Mouse (Mus musculus) liver, embryonic 12.5 days (tissue): ENCODE measurements around the gene Ugt1a2. TPM values are rescaled to one million over a fixed set of nuclear protein-coding genes. Genes with fewer than 3 reads are reported as not detected.

Experiments used
- ATAC-seq: fragments of 200-750 bp; cut with Nextera tagmentation; 2 replicates; pipeline ENCODE4 v1.8.0; 2017; ENCODE audit warnings: moderate number of reproducible peaks, mild to moderate bottlenecking, moderate library complexity
- H3K27ac ChIP-seq: fragments of 300-500 bp; sonication (generic); 2 replicates; pipeline ENCODE4 v1.5.1; 2016; ENCODE audit warnings: mild to moderate bottlenecking
- H3K27me3 ChIP-seq: fragments of 300-500 bp; sonication (generic); replicated peaks from 2 replicates; pipeline ENCODE4 v1.6.1; 2016; ENCODE audit warnings: mild to moderate bottlenecking, moderate library complexity
- H3K36me3 ChIP-seq: fragments of 300-500 bp; sonication (generic); 2 replicates; pipeline ENCODE4 v1.6.1; 2016; ENCODE audit warnings: mild to moderate bottlenecking, moderate library complexity
- H3K4me1 ChIP-seq: fragments of 300-500 bp; sonication (generic); 2 replicates; pipeline ENCODE4 v1.6.1; 2016
- H3K4me2 ChIP-seq: fragments of 300-500 bp; sonication (generic); 2 replicates; pipeline ENCODE4 v1.6.1; 2016; ENCODE audit warnings: mild to moderate bottlenecking, moderate library complexity
- H3K4me3 ChIP-seq: fragments of 300-500 bp; sonication (generic); 2 replicates; pipeline ENCODE4 v1.5.1; 2016; ENCODE audit warnings: mild to moderate bottlenecking, moderate library complexity
- H3K9ac ChIP-seq: fragments of 300-500 bp; sonication (generic); 2 replicates; pipeline ENCODE4 v1.6.1; 2016; ENCODE audit warnings: mild to moderate bottlenecking, moderate library complexity
- H3K9me3 ChIP-seq: fragments of 300-500 bp; sonication (generic); replicated peaks from 2 replicates; pipeline ENCODE4 v1.6.1; 2016; ENCODE audit warnings: mild to moderate bottlenecking, moderate library complexity
- WGBS: fragments of 180-500 bp; shearing (Covaris S2); methylation state at CpG from one replicate; pipeline ENCODE4 v1.1.7; 2016; ENCODE audit not compliant: insufficient replicate concordance; 5-methylcytosine and 5-hydroxymethylcytosine counted together
- polyA plus RNA-seq: library from polyadenylated mRNA; unstranded; fragments of >200 nt; fragmentation: Nextera tagmentation; extraction: Ambion mirVana; gene quantifications from 2 replicates; pipeline ENCODE4 v1.2.1, GENCODE M21; 2016

Gene Ugt1a2
- polyA plus RNA-seq, 1 experiment from 2014 or later: not detected

- H3K9ac ChIP-seq: no peak overlapping the region
- H3K4me2 ChIP-seq: no peak overlapping the region
- WGBS: 84% methylated on average over 5 of the region's 5 CpGs
- peaks cover 39% of the 10 kb centered on the region for H3K4me1 ChIP-seq
- no peak overlapping the region for H3K27ac ChIP-seq
- ATAC-seq: no peak
- no peaks in the 10 kb centered on the region for H3K27me3 ChIP-seq
- H3K9me3 ChIP-seq: no peaks in the 10 kb centered on the region
- H3K36me3 ChIP-seq: peaks cover 91% of the 10 kb centered on the region
- H3K4me3 ChIP-seq: no peak overlapping the region
These were observed 63.4 kb downstream of the Ugt1a2 start for GRCm38 (mm10) chr1:88263778-88264177.

GRCm38 (mm10) chr1:88264237-88264868 lies 64.0 kb downstream of the Ugt1a2 start:
- WGBS: 84% methylated on average over 7 of the region's 7 CpGs

GRCm38 (mm10) chr1:88264869-88265240 lies 64.5 kb downstream of the Ugt1a2 start:
- 74% methylated on average over 4 of the region's 4 CpGs for WGBS
- Histone ChIP-seq H3K4me2 (no peak overlapping the region), H3K36me3 (peaks cover 100% of the 10 kb centered on the region), H3K4me3 (no peak overlapping the region), H3K4me1 (peaks cover 31% of the 10 kb centered on the region), H3K9me3 (no peaks in the 10 kb centered on the region), H3K27me3 (no peaks in the 10 kb centered on the region), H3K27ac (no peak overlapping the region), H3K9ac (no peak overlapping the region)
- ATAC-seq: no peak

More at GRCm38 (mm10) chr1:88264237-88264868, 64.0 kb downstream of the Ugt1a2 start:
- Histone ChIP-seq H3K27ac (no peak overlapping the region), H3K9me3 (no peaks in the 10 kb centered on the region), H3K4me2 (no peak overlapping the region), H3K9ac (no peak overlapping the region), H3K36me3 (peaks cover 97% of the 10 kb centered on the region), H3K4me3 (no peak overlapping the region), H3K27me3 (no peaks in the 10 kb centered on the region), H3K4me1 (peaks cover 36% of the 10 kb centered on the region)
- ATAC-seq: no peak

- no peak overlapping the region for H3K4me3 ChIP-seq
- no peak overlapping the region for H3K4me2 ChIP-seq
- H3K36me3 ChIP-seq: peaks cover 96% of the 10 kb centered on the region
- H3K27me3 ChIP-seq: no peaks in the 10 kb centered on the region
- H3K27ac ChIP-seq: no peak overlapping the region
- peaks cover 18% of the 10 kb centered on the region for H3K4me1 ChIP-seq
- no peaks in the 10 kb centered on the region for H3K9me3 ChIP-seq
- H3K9ac ChIP-seq: no peak overlapping the region
- WGBS: 82% methylated on average over 13 of the region's 13 CpGs
- ATAC-seq: no peak
These were observed 65.7 kb downstream of the Ugt1a2 start for GRCm38 (mm10) chr1:88266123-88266522.

- no peak overlapping the region for H3K27ac ChIP-seq
These were observed 67.1 kb downstream of the Ugt1a2 start for GRCm38 (mm10) chr1:88267489-88267888.

GRCm38 (mm10) chr1:88268070-88268469 lies 67.7 kb downstream of the Ugt1a2 start:
- Histone ChIP-seq H3K9ac (no peak overlapping the region), H3K4me3 (no peak overlapping the region), H3K4me1 (no peaks in the 10 kb centered on the region), H3K27me3 (no peaks in the 10 kb centered on the region), H3K4me2 (no peak overlapping the region), H3K9me3 (no peaks in the 10 kb centered on the region), H3K36me3 (peaks cover 96% of the 10 kb centered on the region), H3K27ac (no peak overlapping the region)
- WGBS: 80% methylated on average over 6 of the region's 6 CpGs
- no peak for ATAC-seq

More at GRCm38 (mm10) chr1:88267489-88267888, 67.1 kb downstream of the Ugt1a2 start:
- Histone ChIP-seq H3K4me2 (no peak overlapping the region), H3K4me3 (no peak overlapping the region), H3K4me1 (peaks cover 5% of the 10 kb centered on the region), H3K36me3 (peaks cover 96% of the 10 kb centered on the region), H3K9ac (no peak overlapping the region), H3K9me3 (no peaks in the 10 kb centered on the region), H3K27me3 (no peaks in the 10 kb centered on the region)
- no peak for ATAC-seq
- 90% methylated on average over 6 of the region's 6 CpGs for WGBS

Other genes with a start within 250 kb of the Ugt1a2 start
- 13.3 and 13.4 TPM in 2 replicates for gene Usp40, start 192.1 kb upstream of the Ugt1a2 start, polyA plus RNA-seq
- gene Ugt1a10, start 145.2 kb upstream of the Ugt1a2 start, polyA plus RNA-seq: not detected in 2 replicates
- gene Ugt1a9, start 129.8 kb upstream of the Ugt1a2 start, polyA plus RNA-seq: 0.10 and 0.14 TPM in 2 replicates
- not detected in 2 replicates for gene Ugt1a8, start 112.8 kb upstream of the Ugt1a2 start, polyA plus RNA-seq
- gene Ugt1a7c, start 105.5 kb upstream of the Ugt1a2 start, polyA plus RNA-seq: 1.1 and 1.2 TPM in 2 replicates
- 0.42 and 0.67 TPM in 2 replicates for gene Ugt1a6b, start 97.3 kb upstream of the Ugt1a2 start, polyA plus RNA-seq
- gene Ugt1a6a, start 65.8 kb upstream of the Ugt1a2 start, polyA plus RNA-seq: 1.3 and 2.1 TPM in 2 replicates
- gene Ugt1a5, start 34.6 kb upstream of the Ugt1a2 start, polyA plus RNA-seq: not detected in 2 replicates
- 11.9 and 13.8 TPM in 2 replicates for gene Dnajb3, start 5.2 kb downstream of the Ugt1a2 start, polyA plus RNA-seq
- gene Ugt1a1, start 11.4 kb downstream of the Ugt1a2 start, polyA plus RNA-seq: not detected in 2 replicates
- 0.46 and 0.61 TPM in 2 replicates for gene Mroh2a, start 26.4 kb downstream of the Ugt1a2 start, polyA plus RNA-seq
- 104 and 106 TPM in 2 replicates for gene Hjurp, start 77.0 kb downstream of the Ugt1a2 start, polyA plus RNA-seq
- not detected in 2 replicates for gene Trpm8, start 77.1 kb downstream of the Ugt1a2 start, polyA plus RNA-seq
- 105 and 113 TPM in 2 replicates for gene Spp2, start 206.4 kb downstream of the Ugt1a2 start, polyA plus RNA-seq